Mouse (Mus musculus): ENCODE results near the gene C130073F10Rik.
A peak's percentile ranks its signal among the peaks of the same experiment; 100 is the strongest.
"Not testable (repeated sequence)": the region's sequence is repeated elsewhere in the genome, so short reads cannot be mapped to it uniquely, and the experiment has no call there.

C130073F10Rik gene

GRCm38 (mm10) chr4:101893656-101894420 lies at the start of gene C130073F10Rik:
C130073F10Rik (minus strand) TSS chr4:101893789.
- DNase-seq = no peak

GRCm38 (mm10) chr4:101940107-101940506 lies 46.5 kb upstream of the C130073F10Rik start, which contains the start of gene Gm12794:
Gm12794 (plus strand) TSS chr4:101940407.
- DNase-seq = not testable (repeated sequence)

- DNase-seq = not testable (repeated sequence)
Observed at GRCm38 (mm10) chr4:101908821-101909220, 15.2 kb upstream of the C130073F10Rik start, which contains the start of gene Gm12800. Gm12800 (plus strand) TSS chr4:101909121.

GRCm38 (mm10) chr4:101889377-101889776 lies 4.2 kb downstream of the C130073F10Rik start:
- DNase-seq = no peak

- DNase-seq = no peak
Observed at GRCm38 (mm10) chr4:101883641-101884040, 9.9 kb downstream of the C130073F10Rik start.

- DNase-seq = peak in 1 of 2 experiments; percentile 36
Observed at GRCm38 (mm10) chr4:101875687-101876086, 17.9 kb downstream of the C130073F10Rik start.

- DNase-seq = not testable (repeated sequence)
Observed at GRCm38 (mm10) chr4:101872031-101872430, 21.6 kb downstream of the C130073F10Rik start.

- no peak for DNase-seq
Observed at GRCm38 (mm10) chr4:101862289-101862688, 31.3 kb downstream of the C130073F10Rik start.

- peak in 1 of 2 experiments; percentile 16 for DNase-seq
Observed at GRCm38 (mm10) chr4:101860873-101861272, 32.7 kb downstream of the C130073F10Rik start.

- DNase-seq = no peak
Observed at GRCm38 (mm10) chr4:101850908-101851307, 42.7 kb downstream of the C130073F10Rik start.

GRCm38 (mm10) chr4:101843923-101844322 lies 49.7 kb downstream of the C130073F10Rik start, which contains the start of gene B020004J07Rik:
B020004J07Rik (minus strand) TSS chr4:101844023.
- DNase-seq = not testable (repeated sequence)

Data from kidney, postnatal 25 days (tissue).